Mouse (Mus musculus) liver, postnatal 0 days (tissue): Measurements from ENCODE around the gene Mgat5b.

Source experiments
- CTCF ChIP-seq: sonication (generic); IDR thresholded peaks from 2 replicates; pipeline ENCODE4 v1.5.1; 2016; ENCODE audit warnings: antibody characterized with exemption, low read depth
- EP300 ChIP-seq: IDR thresholded peaks from 2 replicates; pipeline ENCODE4 v1.6.1; 2016; ENCODE audit warnings: antibody characterized with exemption, low read depth, mild to moderate bottlenecking

DNA sequence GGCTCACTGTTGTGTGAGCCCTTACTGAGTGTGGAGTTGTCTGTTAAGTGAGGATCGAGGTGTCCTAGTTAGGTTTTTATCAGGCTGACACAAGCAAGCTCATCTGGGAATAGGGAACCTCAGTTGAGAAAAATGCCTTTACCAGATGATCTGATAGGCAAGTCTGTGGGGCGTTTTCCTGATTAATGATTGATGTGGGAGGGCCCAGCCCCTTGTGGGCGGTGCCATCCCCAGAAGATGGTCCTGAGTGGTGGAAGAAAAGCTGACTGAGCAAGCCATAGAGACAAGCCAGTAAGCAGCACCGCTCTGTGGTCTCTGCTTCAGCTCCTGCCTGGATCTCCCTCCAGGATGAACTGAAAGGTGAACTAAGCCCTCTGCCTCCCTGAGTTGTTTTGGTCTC is 112.6 kb downstream of the Mgat5b start:
- no peak for TF ChIP-seq CTCF
- TF ChIP-seq EP300 = no peak
